In the genomic region with DNA sequence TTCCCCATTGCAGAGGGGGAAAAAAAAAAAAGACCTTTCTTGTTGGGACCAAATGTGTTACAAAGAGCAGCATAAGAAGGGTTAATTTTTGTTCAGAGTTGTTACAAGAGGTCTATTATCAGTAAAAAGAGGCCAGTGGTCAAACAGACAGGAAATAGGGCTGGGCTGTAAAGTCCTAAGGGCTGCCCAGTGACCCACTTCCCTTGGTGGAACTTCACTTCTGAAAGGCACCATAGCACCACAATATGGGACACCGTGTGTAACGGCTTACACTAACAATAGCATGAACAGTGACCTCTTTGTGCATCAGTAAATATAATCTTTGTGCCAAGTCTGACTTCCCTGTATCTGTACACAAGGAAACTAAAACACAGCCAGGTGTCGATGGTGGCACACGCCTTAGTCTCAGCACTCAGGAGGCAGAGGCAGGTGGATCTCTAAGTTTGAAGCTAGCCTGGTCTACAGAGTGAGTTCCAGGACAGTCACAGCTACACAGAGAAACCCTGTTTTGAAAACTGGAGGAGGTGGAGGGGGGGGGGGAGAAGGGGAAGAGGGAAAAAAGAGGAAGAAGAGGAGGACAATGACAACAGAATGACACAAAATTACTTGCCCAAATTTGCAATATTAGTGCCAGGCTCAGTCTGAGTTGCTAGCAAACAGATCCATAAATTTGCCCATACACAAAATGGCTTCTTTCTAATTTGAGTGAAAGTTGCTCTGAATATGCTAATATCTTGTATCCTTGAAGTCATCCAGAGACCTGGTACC, we compare ENCODE assay signal across 30 mouse cellular contexts. TPM values are rescaled to one million over a fixed set of nuclear protein-coding genes. Genes with fewer than 3 reads are reported as not detected.
DNase-seq lines count a peak whose midpoint lies in the region; ATAC-seq lines count a peak whose summit lies in the region.
"Had no signal": no experiment of that assay in that cellular context is flagged by ENCODE, and none has a peak within 500 bp of the region (broad histone marks: within the 10 kb centered on the region; RNA-seq: fewer than 3 reads in every experiment).

No protein-coding gene starts in this region.

- H3K9me3 ChIP-seq in liver, embryonic 13.5 days (replicated peaks), result no peaks in the 10 kb centered on the region
- H3K9me3 ChIP-seq: embryonic facial prominence, embryonic 13.5 days; hindbrain, embryonic 12.5 days; intestine, embryonic 15.5 days; limb, embryonic 10.5 days; limb, embryonic 15.5 days; neural tube, embryonic 15.5 days had no signal

- H3K9ac ChIP-seq in liver, embryonic 13.5 days, result no peak overlapping the region
- H3K9ac ChIP-seq: embryonic facial prominence, embryonic 13.5 days; hindbrain, embryonic 12.5 days; intestine, embryonic 15.5 days; limb, embryonic 15.5 days; lung, embryonic 14.5 days; neural tube, embryonic 15.5 days had no signal

- ATAC-seq in liver, embryonic 13.5 days (ENCODE audit: low read depth), result no peak
- ATAC-seq in granulocyte monocyte progenitor cell, adult 5-6 weeks (replicated peaks; ENCODE audit: poor library complexity, severe bottlenecking), result peak; percentile 68
- ATAC-seq in megakaryocyte, adult 5-6 weeks (ENCODE audit: poor library complexity, severe bottlenecking), result peak; percentile 65
- ATAC-seq: forebrain, embryonic 16.5 days; hindbrain, postnatal 0 days; intestine, embryonic 15.5 days had no signal

- 55% methylated on average over 4 of the region's 4 CpGs for WGBS in liver, embryonic 13.5 days (ENCODE audit: insufficient replicate concordance)

- no peak overlapping the region for H3K4me3 ChIP-seq in liver, embryonic 13.5 days (replicated peaks)
- H3K4me3 ChIP-seq: embryonic facial prominence, embryonic 13.5 days; forebrain, embryonic 10.5 days; hindbrain, embryonic 12.5 days; intestine, embryonic 15.5 days; limb, embryonic 10.5 days; limb, embryonic 15.5 days; neural tube, embryonic 15.5 days had no signal

- peaks cover 98% of the 10 kb centered on the region for H3K36me3 ChIP-seq in liver, embryonic 13.5 days

- H3K4me1 ChIP-seq in liver, embryonic 13.5 days (replicated peaks), result peaks cover 71% of the 10 kb centered on the region
- H3K4me1 ChIP-seq: embryonic facial prominence, embryonic 13.5 days; hindbrain, embryonic 12.5 days; intestine, embryonic 15.5 days; limb, embryonic 10.5 days; limb, embryonic 15.5 days; neural tube, embryonic 15.5 days had no signal

- peak overlapping the region; percentile 93 for H3K27ac ChIP-seq in liver, embryonic 13.5 days
- H3K27ac ChIP-seq: embryonic facial prominence, embryonic 13.5 days; forebrain, embryonic 10.5 days; hindbrain, embryonic 12.5 days; hindbrain, postnatal 0 days; intestine, embryonic 15.5 days; kidney, postnatal 0 days; limb, embryonic 10.5 days; limb, embryonic 15.5 days; neural tube, embryonic 15.5 days had no signal

- H3K27me3 ChIP-seq in liver, embryonic 13.5 days, result no peaks in the 10 kb centered on the region
- H3K27me3 ChIP-seq: embryonic facial prominence, embryonic 13.5 days; hindbrain, embryonic 12.5 days; intestine, embryonic 15.5 days; limb, embryonic 15.5 days; neural tube, embryonic 15.5 days had no signal

- H3K4me2 ChIP-seq in liver, embryonic 13.5 days, result no peak overlapping the region
- H3K4me2 ChIP-seq: embryonic facial prominence, embryonic 13.5 days; heart, embryonic 11.5 days; hindbrain, embryonic 12.5 days; intestine, embryonic 15.5 days; limb, embryonic 15.5 days; lung, embryonic 14.5 days; neural tube, embryonic 15.5 days had no signal

- no peak for DNase-seq in liver, embryonic 13.5 days
- DNase-seq in liver, result no peak
- DNase-seq in spleen, postnatal 36 days (ENCODE audit: low spot score in 2 of 2), result no peak
- no peak for DNase-seq in adrenal gland, postnatal 36 days
- DNase-seq in lung, postnatal 4 days, result no peak
- DNase-seq: adrenal gland, adult 8-10 months; cerebellum, adult 11-12 months; cerebellum, adult 9-11 months; heart, postnatal 36 days; kidney, adult 8-10 months; kidney, postnatal 4 days; lung, embryonic 14.5 days; lung, postnatal 14 days; midbrain, embryonic 14.5 days; right cerebral cortex, adult 18-20 months; thymus, adult 2 months; thymus, postnatal 36 days had no signal

RNA-seq across cellular contexts. Expression of a gene that starts 33.8 kb away (rescaled TPM):
- 19.3 and 21.1 TPM in 2 replicates for polyA plus RNA-seq in liver, embryonic 13.5 days (2015; fragmentation: Nextera tagmentation; extraction: Ambion mirVana)
- 24.5 and 25.8 TPM in 2 replicates for total RNA-seq in granulocyte monocyte progenitor cell, adult 5-6 weeks (2014; fragmentation: Nextera tagmentation)
- 33.5 and 37.1 TPM in 2 replicates for total RNA-seq in granulocyte monocyte progenitor cell, adult 5-6 weeks (2017)
- 4.6 and 5.3 TPM in 2 replicates for total RNA-seq in megakaryocyte, adult 5-6 weeks (2015)
- 9.8 and 11.6 TPM in 2 replicates for total RNA-seq in megakaryocyte, adult 5-6 weeks (2017)
- total RNA-seq in adrenal gland, postnatal 36 days (2021), result 10 to 100 TPM; 23.1 to 25.9 TPM

RNA-seq across cellular contexts. Expression of a gene that starts 41.1 kb away (rescaled TPM):
- polyA plus RNA-seq in liver, embryonic 13.5 days (2015; fragmentation: Nextera tagmentation; extraction: Ambion mirVana), result 42.2 and 44.2 TPM in 2 replicates
- 49.3 and 60.6 TPM in 2 replicates for total RNA-seq in granulocyte monocyte progenitor cell, adult 5-6 weeks (2014; fragmentation: Nextera tagmentation)
- total RNA-seq in granulocyte monocyte progenitor cell, adult 5-6 weeks (2017), result 65.4 and 80.5 TPM in 2 replicates
- total RNA-seq in megakaryocyte, adult 5-6 weeks (2015), result 7.5 and 11.1 TPM in 2 replicates
- total RNA-seq in megakaryocyte, adult 5-6 weeks (2017), result 23.5 and 26.1 TPM in 2 replicates
- total RNA-seq in adrenal gland, postnatal 36 days (2021), result 10 to 100 TPM; 25.6 to 51.8 TPM
